Mouse (Mus musculus): ENCODE data around the gene Timm22. TPM values are rescaled to one million over a fixed set of nuclear protein-coding genes. Genes with fewer than 3 reads are reported as not detected.

Gene Timm22
- total RNA-seq, 2 experiments from 2014 or later, result 41.3 to 46.9 TPM

DNA sequence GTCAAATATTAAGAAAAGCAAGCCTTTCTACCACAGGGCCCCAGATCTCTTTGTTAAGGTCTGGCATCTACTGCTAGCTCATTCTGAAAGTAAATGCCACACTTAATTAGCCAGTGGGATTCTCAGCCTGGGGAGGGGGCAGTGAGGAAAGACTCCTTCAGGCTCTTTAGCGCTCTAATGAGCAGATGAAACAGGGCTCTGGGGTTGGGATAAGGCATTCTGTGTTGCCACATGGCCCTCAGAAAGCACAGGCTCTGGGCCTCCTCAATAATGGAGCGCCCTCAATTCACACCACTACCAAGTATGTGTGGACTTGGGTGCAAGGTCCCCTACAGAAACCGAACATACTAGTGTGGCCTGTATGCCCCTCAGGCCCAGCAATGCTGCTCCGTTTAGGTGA lies 21.7 kb upstream of the Timm22 start:
- intact Hi-C loops (cut with DNase I), result no loop called here
- DNase-seq, result no peak

- intact Hi-C loops (cut with DNase I), result no loop called here
- no peak for DNase-seq
Measured at GRCm38 (mm10) chr11:76385746-76386145, 21.0 kb upstream of the Timm22 start.

GRCm38 (mm10) chr11:76387097-76387496 lies 19.7 kb upstream of the Timm22 start:
- DNase-seq, result no peak
- intact Hi-C loops (cut with DNase I), result no loop called here

DNA sequence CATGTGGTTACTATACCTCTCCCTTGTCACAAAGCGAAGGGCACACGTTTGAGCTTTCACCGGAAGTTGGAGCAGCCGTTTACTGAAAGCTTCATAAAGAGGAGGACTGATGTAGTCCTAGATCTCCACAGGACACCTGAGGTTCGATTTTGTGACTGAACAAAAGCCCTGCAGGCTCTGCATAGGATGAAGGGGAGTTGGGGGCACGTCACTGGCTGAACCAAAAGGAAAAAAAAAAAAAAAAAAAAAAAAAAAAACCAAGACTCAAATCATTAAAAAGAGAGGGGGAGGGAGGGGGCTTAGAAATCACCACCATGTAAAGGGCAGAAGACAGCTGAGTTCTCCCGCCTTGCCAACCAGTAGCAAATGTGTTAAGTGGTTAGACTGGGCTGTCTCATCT lies 18.0 kb upstream of the Timm22 start:
- no peak for DNase-seq
- intact Hi-C loops (cut with DNase I), result no loop called here

GRCm38 (mm10) chr11:76392532-76392931 lies 14.2 kb upstream of the Timm22 start:
- intact Hi-C loops (cut with DNase I), result no loop called here

GRCm38 (mm10) chr11:76392996-76393395 lies 13.8 kb upstream of the Timm22 start:
- intact Hi-C loops (cut with DNase I), result no loop called here
- DNase-seq, result no peak

More at GRCm38 (mm10) chr11:76392532-76392931, 14.2 kb upstream of the Timm22 start:
- DNase-seq, result no peak

GRCm38 (mm10) chr11:76397650-76398311 lies 9.0 kb upstream of the Timm22 start:
- intact Hi-C loops (cut with DNase I), result loop anchor here (5.0 kb wide), 3 partner anchors 40 to 125 kb away; no protein-coding TSS in a partner anchor
- DNase-seq, result peak; percentile 53 to 54

- intact Hi-C loops (cut with DNase I), result loop anchor here (5.0 kb wide), 3 partner anchors 41 to 126 kb away; no protein-coding TSS in a partner anchor
- peak in 1 of 2 experiments; percentile 13 for DNase-seq
Measured at GRCm38 (mm10) chr11:76398312-76398797, 8.4 kb upstream of the Timm22 start.

GRCm38 (mm10) chr11:76398798-76399586 lies 7.8 kb upstream of the Timm22 start, which contains the start of gene Nxn:
TSS of gene Nxn (minus strand) at chr11:76399140.
- peak; percentile 97 for DNase-seq
- intact Hi-C loops (cut with DNase I), result loop anchor here (5.0 kb wide), 3 partner anchors 42 to 127 kb away; no protein-coding TSS in a partner anchor

DNA sequence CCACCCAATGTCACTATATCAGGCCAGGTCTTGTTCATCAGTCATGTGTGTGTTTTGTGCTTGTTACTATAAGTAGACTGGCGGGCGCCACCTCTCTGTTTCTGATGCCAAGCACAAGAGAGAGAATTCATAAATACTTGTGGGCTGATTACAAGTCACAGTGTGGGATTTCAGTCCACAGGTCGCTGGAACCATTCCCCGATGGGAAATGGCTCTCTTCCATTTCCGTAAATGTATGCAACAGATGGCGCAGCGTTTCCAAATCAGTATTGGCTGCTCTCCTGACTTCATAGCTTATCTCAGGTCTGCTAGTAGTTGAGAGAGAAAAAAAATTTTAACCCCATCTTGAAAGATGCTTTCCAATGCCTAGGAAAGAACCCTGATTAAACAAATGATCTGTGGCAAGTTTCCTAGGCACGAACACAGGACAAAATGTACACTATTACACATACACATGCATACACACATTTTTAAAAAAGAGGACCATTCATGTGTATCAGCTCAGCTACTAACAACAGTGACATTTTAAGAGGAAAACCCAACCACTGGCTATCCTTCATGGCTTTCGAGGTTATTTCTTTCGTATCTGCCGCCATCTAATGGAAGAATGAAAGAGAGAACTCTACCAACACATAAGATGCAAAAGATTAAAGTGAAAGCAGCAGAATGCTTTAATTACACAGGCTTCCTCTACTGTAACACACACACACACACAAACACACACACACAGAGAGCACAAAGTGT lies 7.0 kb upstream of the Timm22 start:
- intact Hi-C loops (cut with DNase I), result loop anchor here (5.0 to 10.0 kb wide), 5 partner anchors 42 to 625 kb away; partner anchors contain the start of gene 1700016K19Rik
- peak; percentile 25 to 42 for DNase-seq

- intact Hi-C loops (cut with DNase I), result loop anchor here (10.0 kb wide), 2 partner anchors 407 to 627 kb away; partner anchors contain the start of gene 1700016K19Rik
- DNase-seq, result no peak
Measured at GRCm38 (mm10) chr11:76401398-76401797, 5.4 kb upstream of the Timm22 start.

DNA sequence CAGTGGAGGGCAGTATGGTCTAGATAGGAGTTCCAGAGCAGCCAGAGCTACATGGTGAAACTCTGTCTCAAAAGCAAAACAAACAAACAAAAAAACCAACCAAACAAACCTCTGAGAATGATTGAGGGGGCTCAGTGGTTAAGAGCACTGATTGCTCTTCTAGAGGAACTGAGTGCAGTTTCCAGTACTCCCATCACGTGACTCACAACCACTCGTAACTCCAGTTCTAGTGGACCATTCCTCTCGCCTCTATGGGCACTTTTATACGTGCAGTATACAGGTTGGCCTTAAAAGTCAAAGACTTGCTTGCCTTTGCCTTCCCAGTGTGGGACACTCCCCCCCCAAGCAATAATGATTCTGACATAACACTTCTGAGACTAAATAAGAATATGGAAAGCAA lies 1.6 kb upstream of the Timm22 start:
- intact Hi-C loops (cut with DNase I), result loop anchor here (2.0 to 10.0 kb wide), 4 partner anchors 152 to 630 kb away; partner anchors contain the start of gene 1700016K19Rik
- DNase-seq, result no peak

DNA sequence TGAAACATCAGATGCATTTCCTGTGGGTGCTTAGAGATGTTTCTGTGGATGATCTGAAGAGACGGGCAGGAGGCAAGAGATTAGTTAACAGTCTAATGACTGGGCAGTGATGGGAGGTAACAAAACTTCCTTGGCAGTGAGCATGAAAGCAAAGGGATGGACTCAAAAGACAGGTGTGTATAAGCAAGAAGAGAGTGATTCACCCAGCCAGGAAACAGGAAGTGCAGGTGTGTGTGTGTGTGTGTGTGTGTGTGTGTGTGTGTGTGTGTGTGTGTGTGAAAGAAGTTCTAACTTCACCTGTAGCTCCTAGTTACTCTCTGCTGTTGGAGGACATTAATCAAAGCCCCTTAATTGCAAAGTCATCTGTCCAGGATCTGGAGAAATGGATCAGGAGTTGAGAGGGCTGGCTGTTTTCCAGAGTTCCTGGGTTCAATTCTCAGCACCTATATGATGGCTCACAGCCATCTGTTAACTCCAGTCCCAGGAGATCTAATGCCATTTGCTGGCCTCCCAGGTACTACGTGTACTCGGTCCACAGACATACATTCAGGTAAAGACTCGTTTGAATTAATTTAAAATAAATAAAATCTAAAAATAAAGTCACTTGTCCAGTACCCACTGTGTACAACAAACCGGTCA lies 1.0 kb upstream of the Timm22 start:
- intact Hi-C loops (cut with DNase I), result loop anchor here (2.0 to 10.0 kb wide), 4 partner anchors 153 to 631 kb away; partner anchors contain the start of gene 1700016K19Rik
- DNase-seq, result no peak

GRCm38 (mm10) chr11:76410826-76411225 lies 4.1 kb downstream of the Timm22 start:
- intact Hi-C loops (cut with DNase I), result loop anchor here (2.0 kb wide), 1 partner anchor 44 kb away; no protein-coding TSS in a partner anchor
- DNase-seq, result peak; percentile 69 to 77

- intact Hi-C loops (cut with DNase I), result no loop called here
- DNase-seq, result no peak
Measured at GRCm38 (mm10) chr11:76413202-76413601, 6.5 kb downstream of the Timm22 start.

GRCm38 (mm10) chr11:76415001-76415400 lies 8.2 kb downstream of the Timm22 start:
- intact Hi-C loops (cut with DNase I), result loop anchor here (5.0 kb wide), 1 partner anchor 82 kb away; no protein-coding TSS in a partner anchor
- DNase-seq, result no peak

DNA sequence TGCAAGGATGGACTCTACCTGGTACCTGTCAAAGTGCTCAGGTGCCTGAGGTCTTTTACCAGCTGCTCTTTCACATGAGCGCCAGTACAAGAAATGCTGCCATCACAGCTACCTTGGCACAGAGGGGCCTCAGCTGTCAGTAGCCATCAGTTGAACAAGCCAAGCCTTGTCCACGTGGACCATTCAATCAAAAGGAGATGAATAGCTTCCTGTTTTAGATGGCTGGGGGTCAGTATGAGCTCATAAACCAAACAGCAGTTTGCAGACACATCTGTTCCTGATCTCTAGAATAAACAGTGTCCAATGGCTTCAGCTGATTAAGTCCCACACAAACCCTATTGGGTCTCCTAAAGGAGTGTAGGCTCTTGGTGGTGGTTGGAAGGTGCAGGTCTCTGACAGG lies 9.2 kb downstream of the Timm22 start:
- intact Hi-C loops (cut with DNase I), result loop anchor here (5.0 kb wide), 1 partner anchor 81 kb away; no protein-coding TSS in a partner anchor
- DNase-seq, result no peak

DNA sequence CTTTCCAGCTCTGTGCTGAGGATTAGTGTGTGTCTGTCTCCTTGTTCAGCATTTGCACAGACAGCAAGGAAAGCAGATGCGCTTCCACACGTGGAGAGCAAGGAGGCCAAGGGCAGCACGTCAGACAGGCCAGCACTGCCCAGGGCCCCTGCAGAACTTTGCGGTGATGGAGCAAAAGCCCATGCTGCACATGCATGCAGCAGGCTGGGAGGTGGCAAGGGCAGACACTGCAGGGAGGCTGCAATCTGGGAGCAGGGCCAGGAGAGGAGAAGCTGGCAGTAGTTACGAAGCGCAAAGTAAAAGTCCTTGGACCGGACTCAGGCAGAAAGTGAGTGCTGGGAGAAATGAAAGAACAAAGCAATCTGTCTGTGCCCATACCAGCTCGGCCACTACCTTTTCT lies 11.7 kb downstream of the Timm22 start:
- no peak for DNase-seq
- intact Hi-C loops (cut with DNase I), result loop anchor here (2.0 to 5.0 kb wide), 2 partner anchors 36 to 79 kb away; no protein-coding TSS in a partner anchor

DNA sequence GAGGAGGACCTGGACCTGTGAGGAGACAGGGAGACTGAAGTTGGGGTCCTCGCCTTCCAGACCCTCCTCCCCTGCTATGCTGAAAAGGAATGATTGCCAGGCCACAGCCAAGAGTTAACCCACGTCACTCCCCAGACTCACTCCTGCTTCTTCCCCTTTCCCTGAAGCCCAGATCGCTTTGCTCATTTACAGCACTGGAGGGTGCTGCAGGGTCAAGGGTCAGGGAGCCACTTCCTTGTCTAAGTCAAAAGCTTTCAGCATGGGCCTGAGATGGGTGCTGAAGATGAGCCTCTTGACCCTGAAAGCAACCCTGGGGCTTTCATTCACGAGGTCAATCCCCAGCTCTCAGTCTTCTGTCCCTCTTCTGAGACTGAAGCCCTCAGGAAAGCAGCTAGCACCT lies 12.4 kb downstream of the Timm22 start:
- DNase-seq, result peak in 1 of 2 experiments; percentile 57
- intact Hi-C loops (cut with DNase I), result loop anchor here (2.0 to 5.0 kb wide), 2 partner anchors 36 to 78 kb away; no protein-coding TSS in a partner anchor

Data from heart, postnatal 14 days (tissue).